Mouse (Mus musculus): ENCODE measurements around the gene Obp1b.
"Not testable (repeated sequence)": the region's sequence is repeated elsewhere in the genome, so short reads cannot be mapped to it uniquely, and the experiment has no call there.

The Obp1b gene

GRCm38 (mm10) chrX:78186477-78186876, at the start of gene Obp1b:
TSS of gene Obp1b (plus strand) at chrX:78186777.
- not testable (repeated sequence) for DNase-seq (ENCODE audit: extremely low read depth, low read depth)

GRCm38 (mm10) chrX:78202220-78202619, 15.6 kb downstream of the Obp1b start:
- DNase-seq (ENCODE audit: extremely low read depth, low read depth), result not testable (repeated sequence)

GRCm38 (mm10) chrX:78202829-78203228, 16.3 kb downstream of the Obp1b start:
- no peak for DNase-seq (ENCODE audit: extremely low read depth, low read depth)

Data from MEL-GATA-1-ER (cell line).